Mouse (Mus musculus) neural tube, embryonic 12.5 days (tissue): ENCODE results near the gene Dusp2. TPM values are rescaled to one million over a fixed set of nuclear protein-coding genes. Genes with fewer than 3 reads are reported as not detected.
"Not testable (repeated sequence)": the region's sequence is repeated elsewhere in the genome, so short reads cannot be mapped to it uniquely, and the experiment has no call there.

Experiments
- ATAC-seq: fragments of 200-750 bp; cut with Nextera tagmentation; 2 replicates; pipeline ENCODE4 v1.8.0; 2017; ENCODE audit warnings: low read depth, mild to moderate bottlenecking, moderate TSS enrichment, moderate library complexity; ENCODE audit not compliant: low FRiP score
- H3K27ac ChIP-seq: fragments of 300-500 bp; sonication (generic); 2 replicates; pipeline ENCODE4 v1.5.1; 2016
- H3K27me3 ChIP-seq: fragments of 300-500 bp; sonication (generic); replicated peaks from 2 replicates; pipeline ENCODE4 v1.6.1; 2016; ENCODE audit warnings: mild to moderate bottlenecking
- H3K36me3 ChIP-seq: fragments of 300-500 bp; sonication (generic); 2 replicates; pipeline ENCODE4 v1.6.1; 2016; ENCODE audit warnings: mild to moderate bottlenecking
- H3K4me1 ChIP-seq: fragments of 300-500 bp; sonication (generic); 2 replicates; pipeline ENCODE4 v1.6.1; 2016
- H3K4me2 ChIP-seq: fragments of 300-500 bp; sonication (generic); replicated peaks from 2 replicates; pipeline ENCODE4 v1.6.1; 2016; ENCODE audit warnings: mild to moderate bottlenecking
- H3K4me3 ChIP-seq: fragments of 300-500 bp; sonication (generic); 2 replicates; pipeline ENCODE4 v1.5.1; 2016
- H3K9ac ChIP-seq: fragments of 300-500 bp; sonication (generic); 2 replicates; pipeline ENCODE4 v1.6.1; 2016; ENCODE audit warnings: mild to moderate bottlenecking
- H3K9me3 ChIP-seq: fragments of 300-500 bp; sonication (generic); 2 replicates; pipeline ENCODE4 v1.6.1; 2016; ENCODE audit warnings: mild to moderate bottlenecking
- WGBS: fragments of 180-500 bp; shearing (Covaris S2); methylation state at CpG from one replicate; pipeline ENCODE4 v1.1.7; 2016; 5-methylcytosine and 5-hydroxymethylcytosine counted together
- polyA plus RNA-seq: library from polyadenylated mRNA; unstranded; fragments of >200 nt; fragmentation: Nextera tagmentation; extraction: Ambion mirVana; gene quantifications from 2 replicates; pipeline ENCODE4 v1.2.1, GENCODE M21; 2016

Gene Dusp2
- polyA plus RNA-seq = 9.7 TPM in 2 replicates

DNA sequence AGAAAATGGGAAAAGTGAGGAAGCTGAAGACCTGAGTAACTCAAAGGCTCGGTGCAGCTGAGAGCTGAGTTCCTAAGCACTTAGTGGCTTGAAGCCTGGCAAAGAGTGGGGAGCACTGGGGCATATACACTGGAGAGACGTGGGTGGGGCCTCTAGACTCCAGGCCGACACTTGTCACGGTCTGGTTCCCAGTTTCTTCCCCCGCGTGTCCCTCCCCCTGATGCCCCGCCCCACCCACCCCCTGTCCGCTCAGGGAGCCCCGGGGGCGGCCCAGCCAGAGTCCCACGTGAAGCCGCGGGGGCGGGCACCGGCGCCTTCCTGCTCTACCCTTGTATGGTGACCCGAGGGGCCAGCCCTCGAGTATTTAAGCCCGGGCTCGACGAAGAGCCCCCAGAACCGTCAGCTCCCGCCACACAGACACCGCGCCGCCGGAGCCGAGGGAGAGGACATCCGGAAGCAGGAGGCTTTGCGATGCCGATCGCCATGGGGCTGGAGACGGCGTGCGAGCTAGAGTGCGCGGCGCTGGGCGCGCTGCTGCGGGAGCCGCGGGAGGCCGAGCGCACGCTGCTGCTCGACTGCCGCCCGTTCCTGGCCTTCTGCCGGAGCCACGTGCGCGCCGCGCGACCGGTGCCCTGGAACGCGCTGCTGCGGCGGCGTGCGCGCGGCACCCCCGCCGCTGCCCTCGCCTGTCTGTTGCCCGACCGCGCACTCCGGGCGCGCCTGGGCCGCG is at the start of gene Dusp2:
Gene Dusp2, plus strand, starts transcription at position 393 of the 730 bp plus-strand sequence.
- ATAC-seq = peak; percentile 65
- H3K4me2 ChIP-seq = peak within 1 kb of the TSS; percentile 90
- no peaks in the 10 kb centered on the region for H3K36me3 ChIP-seq
- peaks cover 42% of the 10 kb centered on the region for H3K27me3 ChIP-seq
- no peaks in the 10 kb centered on the region for H3K9me3 ChIP-seq
- WGBS = 1% methylated on average over 76 of the region's 76 CpGs
- peak within 1 kb of the TSS; percentile 57 for H3K9ac ChIP-seq
- H3K27ac ChIP-seq = no peak within 1 kb of the TSS
- peaks cover 12% of the 10 kb centered on the region for H3K4me1 ChIP-seq
- peak within 1 kb of the TSS; percentile 48 for H3K4me3 ChIP-seq

DNA sequence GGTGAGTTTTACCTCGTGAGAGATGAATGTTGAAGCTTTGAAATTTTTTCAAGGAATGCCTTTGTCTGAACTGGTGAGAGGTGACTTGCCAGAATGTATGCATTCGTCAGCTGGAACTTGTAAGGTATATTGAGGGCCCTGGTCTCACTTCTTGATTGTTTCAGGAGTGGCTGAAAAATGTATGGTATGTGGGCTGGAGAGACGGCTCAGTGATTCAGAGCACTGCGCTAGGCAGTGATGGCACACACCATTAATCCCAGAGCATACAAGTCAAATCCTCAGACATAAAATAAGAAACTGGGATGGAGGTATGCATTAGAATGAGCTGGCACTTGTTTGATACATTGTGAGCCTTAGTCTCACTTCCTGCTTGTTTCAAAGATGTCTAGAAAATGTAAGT is 43.7 kb upstream of the Dusp2 start:
- no peak for ATAC-seq
- Histone ChIP-seq H3K27me3 (no peaks in the 10 kb centered on the region), H3K4me3 (no peak overlapping the region), H3K9me3 (no peaks in the 10 kb centered on the region), H3K9ac (no peak overlapping the region), H3K4me1 (no peaks in the 10 kb centered on the region), H3K4me2 (no peak overlapping the region), H3K27ac (no peak overlapping the region), H3K36me3 (peaks cover 60% of the 10 kb centered on the region)
- WGBS = 92% methylated on average over 4 of the region's 4 CpGs

DNA sequence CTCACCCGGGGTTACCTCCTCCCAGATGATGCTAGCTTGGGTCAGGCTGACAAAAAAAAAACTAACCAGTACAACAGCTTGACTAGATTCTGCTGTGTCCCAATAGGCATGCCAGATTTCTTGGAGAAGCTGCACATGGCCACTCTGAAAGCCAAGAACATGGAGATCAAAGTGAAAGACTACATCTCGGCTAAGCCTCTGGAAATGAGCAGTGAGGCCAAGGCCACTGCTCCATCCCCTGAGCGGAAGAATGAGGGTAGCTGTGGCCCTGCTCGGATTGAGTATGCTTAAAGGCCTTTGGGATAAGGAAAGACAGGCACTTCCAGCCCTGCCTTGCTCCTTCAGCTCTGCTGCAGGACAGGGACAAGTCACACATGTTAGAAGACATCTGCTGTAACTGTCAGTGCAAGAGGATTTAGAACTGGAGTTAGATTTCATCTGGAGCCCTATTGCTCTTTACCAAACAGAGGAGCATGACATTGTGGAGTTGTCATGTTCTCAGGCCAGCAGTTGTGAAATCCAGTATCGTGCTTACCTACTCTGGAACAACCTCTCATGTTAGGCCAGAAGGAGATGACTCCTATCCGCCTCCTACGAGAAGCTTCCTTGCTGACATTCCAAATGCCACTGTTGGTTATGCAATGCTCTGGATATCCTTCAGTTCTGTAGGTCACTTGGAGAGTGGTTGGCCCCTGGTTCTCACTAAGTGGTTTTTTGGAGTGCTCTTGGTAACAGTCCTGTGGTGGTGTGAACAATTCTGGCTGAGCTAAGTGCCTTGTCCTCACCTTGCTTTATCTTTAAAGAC is 38.8 kb upstream of the Dusp2 start:
- no peak for ATAC-seq

DNA sequence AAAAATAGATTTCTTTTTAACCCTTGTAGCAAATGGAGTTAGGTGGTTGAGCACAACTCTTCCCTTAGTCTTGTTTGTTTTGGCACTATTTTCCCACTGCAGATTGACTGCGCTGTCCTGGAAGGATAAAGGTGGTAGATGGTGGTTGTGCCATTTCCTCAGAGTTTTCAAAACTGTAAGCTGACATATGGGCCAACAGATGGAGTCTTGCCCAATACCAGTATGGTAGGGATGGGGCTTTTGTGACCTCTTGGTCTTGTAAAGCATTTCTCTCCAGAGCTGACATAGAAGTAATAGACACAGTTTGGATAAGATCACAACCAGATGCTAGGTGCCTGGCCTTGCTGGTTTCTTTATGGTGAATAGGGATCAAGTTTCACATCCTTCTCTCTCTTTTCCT is 37.9 kb upstream of the Dusp2 start:
- no peaks in the 10 kb centered on the region for H3K27me3 ChIP-seq
- H3K36me3 ChIP-seq = peaks cover 70% of the 10 kb centered on the region
- H3K9ac ChIP-seq = no peak overlapping the region
- 100% methylated on average over 1 of the region's 1 CpGs for WGBS
- no peak overlapping the region for H3K4me3 ChIP-seq
- no peak overlapping the region for H3K4me2 ChIP-seq
- no peak overlapping the region for H3K27ac ChIP-seq
- no peaks in the 10 kb centered on the region for H3K4me1 ChIP-seq
- ATAC-seq = no peak
- no peaks in the 10 kb centered on the region for H3K9me3 ChIP-seq

More for the DNA sequence above, 38.8 kb upstream of the Dusp2 start:
- no peak overlapping the region for H3K27ac ChIP-seq
- H3K4me2 ChIP-seq = no peak overlapping the region
- H3K4me3 ChIP-seq = no peak overlapping the region
- H3K4me1 ChIP-seq = no peaks in the 10 kb centered on the region
- WGBS = 91% methylated on average over 7 of the region's 7 CpGs
- peaks cover 77% of the 10 kb centered on the region for H3K36me3 ChIP-seq
- H3K27me3 ChIP-seq = no peaks in the 10 kb centered on the region
- no peaks in the 10 kb centered on the region for H3K9me3 ChIP-seq
- no peak overlapping the region for H3K9ac ChIP-seq

DNA sequence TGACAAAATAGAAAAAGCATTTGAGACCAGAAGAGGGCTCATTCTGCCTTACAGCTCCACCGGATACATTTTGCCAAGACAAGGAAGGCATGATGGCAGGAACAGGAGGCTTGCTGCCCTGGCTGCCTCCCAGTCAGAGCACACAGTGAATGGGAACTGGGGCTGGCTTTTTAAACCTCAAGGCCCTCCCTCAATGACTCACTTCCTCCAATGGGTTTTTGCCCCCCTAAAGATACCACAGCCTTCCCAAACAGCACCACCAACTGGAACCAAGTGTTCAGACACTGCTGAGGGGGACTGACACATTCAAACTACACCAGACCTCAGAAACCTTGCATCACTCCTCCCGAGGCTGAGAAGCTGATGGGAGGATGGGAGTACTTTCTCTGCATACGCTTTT is 35.3 kb upstream of the Dusp2 start:
- H3K9me3 ChIP-seq = no peaks in the 10 kb centered on the region
- H3K27ac ChIP-seq = no peak overlapping the region
- no peak for ATAC-seq
- 90% methylated on average over 3 of the region's 3 CpGs for WGBS
- no peaks in the 10 kb centered on the region for H3K27me3 ChIP-seq
- H3K4me3 ChIP-seq = no peak overlapping the region
- no peak overlapping the region for H3K9ac ChIP-seq
- H3K36me3 ChIP-seq = peaks cover 54% of the 10 kb centered on the region
- H3K4me2 ChIP-seq = no peak overlapping the region
- H3K4me1 ChIP-seq = no peaks in the 10 kb centered on the region

DNA sequence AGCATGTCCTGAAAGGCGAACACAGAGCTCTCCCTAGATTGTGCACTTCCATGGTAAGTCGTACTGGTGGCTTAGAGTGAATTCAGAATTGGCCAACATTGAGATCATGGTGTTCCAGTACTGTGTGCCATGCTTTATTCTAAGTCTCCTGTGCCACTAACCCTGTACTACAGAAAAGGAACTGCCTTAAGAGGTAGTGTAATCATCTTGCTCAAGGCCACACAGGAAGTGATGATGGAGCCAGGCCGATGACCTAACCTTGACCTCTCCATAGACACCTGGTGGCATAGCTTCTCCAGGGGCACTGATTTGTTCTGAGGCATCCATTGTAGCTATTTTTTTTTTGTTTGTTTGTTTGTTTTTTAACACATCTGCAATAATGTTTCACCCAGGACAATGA is 34.1 kb upstream of the Dusp2 start:
- WGBS = 89% methylated on average over 3 of the region's 3 CpGs
- Histone ChIP-seq H3K36me3 (peaks cover 43% of the 10 kb centered on the region), H3K4me3 (no peak overlapping the region)

DNA sequence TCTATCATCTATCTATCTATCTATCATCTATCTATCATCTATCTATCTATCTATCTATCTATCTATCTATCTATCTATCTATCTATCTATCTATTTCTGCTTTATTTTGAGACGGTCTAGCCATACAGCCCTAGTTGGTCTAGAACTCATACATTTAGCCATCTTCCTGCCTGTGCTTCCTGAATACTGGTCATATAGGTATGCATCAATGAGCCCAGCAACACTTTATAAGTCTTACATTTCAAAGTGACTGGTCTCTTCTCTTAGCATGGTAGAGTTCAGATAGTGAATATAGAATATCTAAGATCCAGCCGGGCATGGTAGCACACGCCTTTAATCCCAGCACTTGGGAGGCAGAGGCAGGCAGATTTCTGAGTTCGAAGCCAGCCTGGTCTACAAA is 31.8 kb upstream of the Dusp2 start:
- not testable (repeated sequence) for H3K27ac ChIP-seq, H3K4me1 ChIP-seq, H3K9ac ChIP-seq, H3K4me3 ChIP-seq, H3K4me2 ChIP-seq, H3K27me3 ChIP-seq, ATAC-seq, H3K9me3 ChIP-seq
- peaks cover 20% of the 10 kb centered on the region for H3K36me3 ChIP-seq
- 97% methylated on average over 4 of the region's 4 CpGs for WGBS

More for the DNA sequence above, 34.1 kb upstream of the Dusp2 start:
- no peaks in the 10 kb centered on the region for H3K9me3 ChIP-seq
- no peak for ATAC-seq
- H3K27ac ChIP-seq = no peak overlapping the region
- no peak overlapping the region for H3K9ac ChIP-seq
- H3K4me1 ChIP-seq = no peaks in the 10 kb centered on the region
- no peaks in the 10 kb centered on the region for H3K27me3 ChIP-seq
- H3K4me2 ChIP-seq = no peak overlapping the region

DNA sequence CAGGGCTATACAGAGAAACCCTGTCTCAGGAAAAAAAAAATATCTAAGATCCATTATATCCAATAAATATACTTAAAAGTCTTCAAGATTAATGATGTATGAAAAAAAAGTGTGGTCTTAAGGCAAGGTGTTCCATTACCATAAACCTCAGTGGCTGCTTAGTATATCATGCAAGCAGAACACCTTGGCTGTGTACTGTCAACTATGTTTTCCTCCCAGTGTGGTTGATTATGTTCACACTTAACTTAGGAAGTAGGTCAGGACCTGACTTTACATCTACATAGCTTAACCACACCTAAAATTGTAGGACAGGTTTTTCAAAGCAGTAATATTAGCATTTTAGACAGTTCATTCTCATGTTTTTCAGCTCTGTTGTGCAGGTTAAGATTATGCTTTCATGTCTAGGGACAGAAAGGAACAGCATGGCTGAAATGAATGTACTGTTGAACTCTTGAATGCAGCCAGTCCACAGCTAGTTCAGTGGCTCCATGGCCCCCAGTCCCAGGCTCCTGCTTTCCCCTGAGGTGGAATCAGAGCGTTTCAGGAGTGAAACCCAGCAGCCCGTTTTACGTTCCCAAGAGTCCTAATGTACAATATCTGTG is 31.2 kb upstream of the Dusp2 start:
- H3K4me2 ChIP-seq = no peak overlapping the region
- H3K9ac ChIP-seq = no peak overlapping the region
- no peaks in the 10 kb centered on the region for H3K27me3 ChIP-seq
- H3K4me3 ChIP-seq = no peak overlapping the region
- H3K9me3 ChIP-seq = no peaks in the 10 kb centered on the region
- H3K36me3 ChIP-seq = peaks cover 15% of the 10 kb centered on the region
- ATAC-seq = no peak
- no peaks in the 10 kb centered on the region for H3K4me1 ChIP-seq
- no peak overlapping the region for H3K27ac ChIP-seq
- 86% methylated on average over 3 of the region's 3 CpGs for WGBS

DNA sequence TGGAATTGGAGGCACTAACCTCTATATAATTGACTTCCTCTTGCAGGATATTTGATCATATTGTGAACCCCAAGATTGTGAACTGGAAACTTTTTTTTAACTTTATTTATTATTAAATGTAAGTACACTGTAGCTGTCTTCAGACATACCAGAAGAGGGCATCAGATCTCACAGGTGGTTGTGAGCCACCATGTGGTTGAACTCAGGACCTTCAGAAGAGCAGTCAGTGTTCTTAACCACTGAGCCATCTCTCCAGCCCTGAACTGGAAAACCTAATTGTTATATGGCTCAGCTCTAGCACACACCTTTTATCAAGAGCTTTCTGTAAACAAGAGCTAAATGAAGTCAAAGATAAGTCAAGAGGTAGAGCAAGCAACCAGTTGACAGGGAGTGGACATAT is 29.8 kb upstream of the Dusp2 start:
- H3K9me3 ChIP-seq = no peaks in the 10 kb centered on the region
- no peak overlapping the region for H3K9ac ChIP-seq
- H3K4me3 ChIP-seq = no peak overlapping the region
- no peak for ATAC-seq
- no peak overlapping the region for H3K4me2 ChIP-seq
- no peaks in the 10 kb centered on the region for H3K27me3 ChIP-seq
- H3K4me1 ChIP-seq = no peaks in the 10 kb centered on the region
- peaks cover 3% of the 10 kb centered on the region; the same call in 1 of the 2 replicates for H3K36me3 ChIP-seq
- no peak overlapping the region for H3K27ac ChIP-seq

DNA sequence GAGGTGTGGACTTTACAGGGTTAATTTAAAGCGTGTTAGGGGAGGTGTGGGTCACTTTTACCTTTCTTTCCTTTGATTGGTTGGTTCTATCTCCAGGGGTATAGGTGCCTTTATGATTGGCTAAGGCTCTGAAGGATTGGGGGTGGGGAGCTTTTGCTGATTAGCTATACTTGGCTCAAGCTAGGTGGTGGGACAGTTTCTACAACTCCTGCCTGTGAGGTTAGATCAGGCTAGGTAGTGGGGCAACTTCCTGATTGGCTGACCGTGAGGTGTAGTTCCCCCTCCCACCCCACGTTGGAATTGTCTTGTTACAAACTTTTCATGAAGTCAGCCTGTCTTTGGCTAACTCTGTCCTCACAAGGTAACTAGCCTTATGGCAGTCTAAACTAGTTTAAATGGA is 28.8 kb upstream of the Dusp2 start:
- no peak overlapping the region for H3K4me3 ChIP-seq
- 58% methylated on average over 3 of the region's 3 CpGs for WGBS
- no peak for ATAC-seq

DNA sequence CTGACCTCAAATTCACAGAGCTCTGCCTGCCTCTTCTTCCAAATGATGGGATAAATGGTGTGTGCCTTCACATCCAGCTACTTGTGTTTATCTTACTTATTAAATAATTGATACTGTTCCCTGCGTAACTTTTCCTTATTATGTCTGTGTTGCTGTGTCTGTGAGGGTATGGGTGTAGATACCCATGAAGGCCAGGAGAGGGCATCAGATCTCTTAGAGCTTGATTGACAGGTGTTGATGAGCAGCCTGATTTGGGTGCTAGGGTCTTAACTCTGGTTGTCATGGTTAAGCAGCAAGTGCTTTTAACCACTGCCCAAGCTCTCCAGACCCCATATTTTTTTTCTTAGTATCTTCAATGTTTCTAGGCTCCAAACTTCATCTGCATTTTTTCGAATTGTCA is 27.3 kb upstream of the Dusp2 start:
- WGBS = 91% methylated on average over 2 of the region's 2 CpGs
- ATAC-seq = no peak
- H3K27me3 ChIP-seq = no peaks in the 10 kb centered on the region
- no peak overlapping the region for H3K4me2 ChIP-seq
- no peak overlapping the region for H3K9ac ChIP-seq
- H3K4me1 ChIP-seq = no peaks in the 10 kb centered on the region
- no peak overlapping the region for H3K4me3 ChIP-seq
- no peak overlapping the region for H3K27ac ChIP-seq
- no peaks in the 10 kb centered on the region for H3K36me3 ChIP-seq
- no peaks in the 10 kb centered on the region for H3K9me3 ChIP-seq

More for the DNA sequence above, 28.8 kb upstream of the Dusp2 start:
- no peaks in the 10 kb centered on the region for H3K4me1 ChIP-seq
- H3K4me2 ChIP-seq = no peak overlapping the region
- H3K27ac ChIP-seq = no peak overlapping the region
- H3K36me3 ChIP-seq = no peaks in the 10 kb centered on the region
- no peaks in the 10 kb centered on the region for H3K9me3 ChIP-seq
- no peaks in the 10 kb centered on the region for H3K27me3 ChIP-seq
- H3K9ac ChIP-seq = no peak overlapping the region

DNA sequence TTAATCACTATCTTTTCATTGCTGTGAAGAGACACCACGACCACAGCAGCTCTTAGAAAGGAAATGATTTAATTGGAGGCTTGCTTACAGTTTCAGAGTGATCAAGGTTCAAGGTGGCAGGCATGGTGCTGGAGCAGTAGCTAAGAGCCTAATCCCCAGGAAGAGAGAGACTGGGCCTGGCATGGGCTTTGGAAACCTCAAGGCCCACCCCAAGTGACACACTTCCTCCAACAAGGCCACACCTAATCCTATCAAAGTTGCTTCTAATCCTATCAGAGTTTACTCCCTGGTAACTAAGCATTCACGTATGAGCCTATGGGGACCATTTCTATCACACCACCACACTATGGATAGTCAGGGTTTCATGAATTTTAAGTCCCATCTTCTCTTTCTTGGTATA is 25.7 kb upstream of the Dusp2 start:
- Histone ChIP-seq H3K4me3 (no peak overlapping the region), H3K4me2 (no peak overlapping the region), H3K4me1 (no peaks in the 10 kb centered on the region), H3K27ac (no peak overlapping the region), H3K9me3 (no peaks in the 10 kb centered on the region), H3K36me3 (no peaks in the 10 kb centered on the region), H3K27me3 (no peaks in the 10 kb centered on the region), H3K9ac (no peak overlapping the region)
- ATAC-seq = no peak
- WGBS = 71% methylated on average over 2 of the region's 2 CpGs
